Mouse (Mus musculus): ENCODE data around the gene Vwc2.

Vwc2 gene

DNA sequence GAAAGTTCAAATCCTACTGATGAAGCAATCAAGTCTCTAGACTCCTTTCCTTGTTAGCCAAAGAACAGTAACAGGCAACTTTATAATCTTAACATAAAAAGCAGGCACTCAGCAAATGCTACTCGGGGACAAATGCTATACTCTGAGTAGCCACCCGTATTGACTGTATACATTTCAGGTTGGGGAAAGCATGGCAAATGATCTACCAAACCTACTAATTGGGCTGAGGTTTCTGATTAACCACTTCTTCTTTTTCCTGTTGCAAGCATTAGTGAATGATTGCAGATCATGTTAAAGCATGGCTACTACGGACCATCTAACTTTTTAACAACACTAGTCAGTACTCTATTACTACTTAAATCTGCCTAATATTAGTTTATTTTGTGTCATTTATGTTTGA lies 169.5 kb downstream of the Vwc2 start:
- Histone ChIP-seq H3K4me1 (replicated peaks; ENCODE audit: low read depth, low read length) (no peaks in the 10 kb centered on the region), H3K9me3 (ENCODE audit: low read length) (peaks cover 10% of the 10 kb centered on the region), H3K27me3 (ENCODE audit: insufficient read depth, low read length) (no peaks in the 10 kb centered on the region), H3K4me3 (replicated peaks; ENCODE audit: low read length) (no peak overlapping the region), H3K36me3 (ENCODE audit: insufficient read depth, low read length) (no peaks in the 10 kb centered on the region)
- TF ChIP-seq CTCF (conservative IDR thresholded peaks at IDR 0.05; ENCODE audit: low read length) (no peak), POU5F1 (IDR thresholded peaks at IDR 0.05; ENCODE audit: borderline replicate concordance, low read length) (no peak), NANOG (IDR thresholded peaks at IDR 0.05; ENCODE audit: borderline replicate concordance, low read length) (no peak)

All from E14TG2a.4 (cell line).